Mouse (Mus musculus) retina, embryonic 14.5 days (tissue): ENCODE data around the gene Actl11.
A peak's percentile ranks its signal among the peaks of the same experiment; 100 is the strongest.

Source experiments
- DNase-seq: peaks from one replicate; pipeline ENCODE4 v3.0.0-alpha.2; 2015; ENCODE audit warnings: low spot score

Actl11 gene

GRCm38 (mm10) chr9:107919441-107919840, 8.8 kb upstream of the Actl11 start:
- no peak for DNase-seq

- DNase-seq: peak; percentile 63
Observed at GRCm38 (mm10) chr9:107923021-107923420, 5.2 kb upstream of the Actl11 start.

GRCm38 (mm10) chr9:107923956-107924355, 4.3 kb upstream of the Actl11 start:
- no peak for DNase-seq

GRCm38 (mm10) chr9:107925251-107925650, 3.0 kb upstream of the Actl11 start:
- no peak for DNase-seq

- no peak for DNase-seq
Observed at GRCm38 (mm10) chr9:107926920-107927420, 1.3 kb upstream of the Actl11 start.

- no peak for DNase-seq
Observed at GRCm38 (mm10) chr9:107927749-107928148, 520 bp upstream of the Actl11 start.

- DNase-seq: no peak
Observed at GRCm38 (mm10) chr9:107932221-107932620, 4.0 kb downstream of the Actl11 start.

GRCm38 (mm10) chr9:107934146-107934545, 5.9 kb downstream of the Actl11 start:
- DNase-seq: peak; percentile 34

GRCm38 (mm10) chr9:107935374-107935773, 7.1 kb downstream of the Actl11 start, which contains the start of gene Camkv:
TSS of gene Camkv (plus strand) at chr9:107935674.
- DNase-seq: no peak

GRCm38 (mm10) chr9:107935790-107936214, 7.5 kb downstream of the Actl11 start:
- peak; percentile 49 for DNase-seq

- DNase-seq: peak; percentile 34
Observed at GRCm38 (mm10) chr9:107936215-107936822, 8.1 kb downstream of the Actl11 start.

GRCm38 (mm10) chr9:107936831-107937230, 8.6 kb downstream of the Actl11 start:
- DNase-seq: no peak

GRCm38 (mm10) chr9:107947241-107948194, 19.2 kb downstream of the Actl11 start:
- no peak for DNase-seq

- no peak for DNase-seq
Observed at GRCm38 (mm10) chr9:107949184-107949921, 21.1 kb downstream of the Actl11 start.

GRCm38 (mm10) chr9:107949922-107950235, 21.6 kb downstream of the Actl11 start, which contains the start of gene Traip:
TSS of gene Traip (plus strand) at chr9:107950136.
- no peak for DNase-seq

- peak; percentile 98 for DNase-seq
Observed at GRCm38 (mm10) chr9:107950460-107951355, 22.4 kb downstream of the Actl11 start.

GRCm38 (mm10) chr9:107955613-107956289, 27.5 kb downstream of the Actl11 start:
- DNase-seq: no peak

GRCm38 (mm10) chr9:107957141-107957540, 28.9 kb downstream of the Actl11 start:
- DNase-seq: no peak

GRCm38 (mm10) chr9:107959896-107960295, 31.6 kb downstream of the Actl11 start:
- DNase-seq: no peak

GRCm38 (mm10) chr9:107960928-107961327, 32.7 kb downstream of the Actl11 start:
- DNase-seq: no peak

GRCm38 (mm10) chr9:107961351-107961762, 33.1 kb downstream of the Actl11 start:
- no peak for DNase-seq
